Mouse (Mus musculus) heart, postnatal 36 days (tissue): Measurements from ENCODE around the gene Tlr2. TPM values are rescaled to one million over a fixed set of nuclear protein-coding genes. Genes with fewer than 3 reads are reported as not detected.

Experiments
- DNase-seq, 2 experiments: peaks; one replicate each; pipeline ENCODE4 v3.0.0; 2021 to 2022
- intact Hi-C: fragments of 180-260 bp; cut with DNase I; formaldehyde crosslinking; loops from one replicate; pipeline ENCODE4 v1.15.1; 2025
- total RNA-seq, 2 experiments: library from RNA; stranded (reverse); gene quantifications; 2 replicates each; pipeline ENCODE4 v1.2.3; 2021

Gene Tlr2
- total RNA-seq, 2 experiments from 2014 or later: 2.7 to 2.9 TPM

DNA sequence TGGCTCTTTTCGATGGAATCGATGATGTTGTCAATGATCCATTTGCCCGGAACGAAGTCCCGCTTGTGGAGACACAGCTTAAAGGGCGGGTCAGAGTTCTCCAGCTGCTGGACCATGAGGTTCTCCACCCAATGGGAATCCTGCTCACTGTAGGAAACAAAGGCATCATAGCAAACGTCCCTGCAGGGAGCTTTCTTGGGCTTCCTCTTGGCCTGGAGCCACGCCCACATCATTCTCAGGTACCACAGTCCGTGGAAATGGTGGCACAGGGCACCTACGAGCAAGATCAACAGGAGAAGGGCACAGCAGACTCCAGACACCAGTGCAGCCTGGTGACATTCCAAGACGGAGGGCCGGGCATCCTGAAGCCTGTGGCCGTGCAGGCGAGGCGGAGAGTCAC lies 4.9 kb downstream of the Tlr2 start:
- intact Hi-C loops: no loop called here
- DNase-seq: no peak

DNA sequence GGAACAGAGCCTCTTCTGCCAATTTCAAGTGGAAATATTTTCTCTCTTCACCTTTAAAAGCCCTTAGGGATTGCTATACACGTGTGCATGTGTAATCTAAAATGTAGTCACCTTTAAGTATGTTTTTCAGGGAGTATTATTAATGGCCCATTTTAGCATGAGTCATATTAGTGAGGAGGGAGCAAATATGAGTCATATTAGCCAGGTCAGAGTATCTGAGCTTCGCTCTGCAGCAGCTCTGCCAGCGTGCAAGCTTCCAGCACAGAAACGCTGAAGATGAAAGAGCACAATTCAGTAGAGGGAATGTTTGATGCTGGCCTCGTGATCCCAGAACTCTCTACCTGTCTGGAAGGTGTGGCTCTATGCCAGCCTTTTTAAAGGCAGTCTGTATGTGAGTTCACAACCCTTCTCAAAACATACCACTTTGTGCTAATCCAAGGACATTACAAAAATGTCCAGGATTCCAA lies 13.4 kb downstream of the Tlr2 start:
- no peak for DNase-seq
- intact Hi-C loops: no loop called here

DNA sequence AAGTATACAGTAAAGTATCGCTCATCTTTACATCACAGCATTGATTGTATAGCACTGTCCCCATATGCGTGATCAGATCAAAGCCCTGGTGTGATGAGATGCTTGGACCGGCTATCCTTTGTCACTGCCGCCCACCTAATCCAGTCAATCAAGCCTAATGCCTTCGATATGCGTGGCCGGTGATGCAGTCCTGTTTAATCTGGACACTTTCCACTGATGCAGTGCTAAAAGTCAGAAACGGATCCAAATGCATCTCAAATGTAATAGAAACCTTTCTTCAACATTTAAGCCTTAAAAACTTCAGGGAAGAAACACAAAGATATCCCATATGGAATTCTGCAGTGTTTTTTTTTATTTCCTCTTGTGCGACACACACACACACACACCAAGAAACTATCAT lies 13.9 kb downstream of the Tlr2 start:
- intact Hi-C loops: no loop called here
- DNase-seq: no peak

DNA sequence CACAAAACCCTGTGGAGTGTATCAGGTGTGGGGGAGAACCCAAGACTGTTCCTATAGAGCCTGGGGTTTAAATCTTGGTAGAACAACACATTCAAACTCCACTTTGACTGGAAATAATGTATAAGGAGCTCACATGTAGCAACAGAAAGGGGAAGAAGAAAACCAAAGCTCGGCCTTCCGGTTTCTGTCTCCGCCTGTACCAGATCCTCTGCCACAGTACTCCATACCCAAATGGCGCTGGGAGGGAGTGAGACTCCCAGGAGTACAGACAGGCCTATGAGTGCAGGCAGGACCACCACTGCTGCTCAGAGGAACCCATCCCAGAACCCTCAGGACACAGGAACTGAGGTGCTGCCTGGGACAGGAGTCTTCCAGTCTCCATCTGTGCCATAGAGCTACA lies 17.8 kb downstream of the Tlr2 start:
- no peak for DNase-seq
- intact Hi-C loops: no loop called here

GRCm38 (mm10) chr3:83816372-83816925 lies 25.1 kb downstream of the Tlr2 start:
- DNase-seq: no peak
- intact Hi-C loops: no loop called here

DNA sequence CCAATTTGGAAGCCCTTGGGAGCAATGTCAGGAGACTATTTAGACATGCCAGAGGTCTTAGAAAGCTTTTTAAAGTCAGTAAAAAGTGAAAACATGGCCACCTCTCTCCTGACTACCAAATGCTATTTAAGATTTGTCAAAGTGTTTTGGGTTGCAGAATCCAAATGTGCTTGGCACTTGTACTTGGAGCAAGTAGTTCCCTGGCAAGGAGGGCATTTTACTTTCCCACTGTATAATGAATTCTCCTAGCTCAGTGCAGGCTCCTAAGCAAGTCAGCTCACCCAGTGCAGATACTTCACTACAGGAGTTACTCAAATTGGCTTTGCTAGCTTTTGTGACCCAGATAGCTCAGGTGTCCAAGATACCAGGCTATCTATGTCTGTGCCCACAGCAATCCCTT lies 28.7 kb downstream of the Tlr2 start:
- DNase-seq: no peak
- intact Hi-C loops: no loop called here

DNA sequence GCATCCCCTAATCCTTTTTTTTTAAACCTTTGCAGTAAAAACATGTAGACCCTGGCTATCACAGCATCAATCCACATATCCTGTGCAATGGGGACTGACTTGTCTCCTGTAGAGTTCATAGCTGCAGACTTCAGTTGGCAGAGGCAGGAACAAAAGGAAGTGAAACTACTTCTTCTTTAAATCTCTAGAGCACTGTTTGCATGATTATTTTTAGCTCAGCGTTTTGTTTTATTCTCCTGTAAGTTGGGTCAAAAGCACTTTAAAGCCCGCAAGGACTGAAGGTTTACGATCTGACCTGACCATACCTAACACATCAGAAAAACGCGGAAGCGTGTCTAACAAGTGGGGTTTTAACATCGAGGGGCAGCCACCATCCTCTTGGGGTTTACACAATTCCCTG lies 29.6 kb downstream of the Tlr2 start:
- intact Hi-C loops: no loop called here
- DNase-seq: peak in 1 of 2 experiments; percentile 6

DNA sequence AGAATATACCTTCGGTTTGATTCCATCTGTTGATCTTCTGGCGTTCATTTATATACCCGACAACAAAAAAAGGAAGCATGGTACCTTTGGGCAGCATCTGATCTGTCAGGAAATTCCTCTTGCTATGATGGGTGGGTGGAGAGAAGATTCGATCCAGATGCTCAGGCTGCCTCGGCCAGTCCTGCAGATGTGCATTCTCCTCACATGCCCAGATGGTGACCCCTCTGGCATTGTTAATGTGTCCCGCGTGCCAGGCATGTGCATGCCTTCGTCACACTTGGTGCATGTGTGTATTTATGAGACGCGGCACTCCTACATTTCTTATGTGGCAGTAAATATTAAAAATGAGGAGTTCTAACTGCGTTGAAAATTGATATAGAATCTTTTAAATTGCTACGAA lies 33.1 kb downstream of the Tlr2 start:
- no peak for DNase-seq
- intact Hi-C loops: no loop called here

DNA sequence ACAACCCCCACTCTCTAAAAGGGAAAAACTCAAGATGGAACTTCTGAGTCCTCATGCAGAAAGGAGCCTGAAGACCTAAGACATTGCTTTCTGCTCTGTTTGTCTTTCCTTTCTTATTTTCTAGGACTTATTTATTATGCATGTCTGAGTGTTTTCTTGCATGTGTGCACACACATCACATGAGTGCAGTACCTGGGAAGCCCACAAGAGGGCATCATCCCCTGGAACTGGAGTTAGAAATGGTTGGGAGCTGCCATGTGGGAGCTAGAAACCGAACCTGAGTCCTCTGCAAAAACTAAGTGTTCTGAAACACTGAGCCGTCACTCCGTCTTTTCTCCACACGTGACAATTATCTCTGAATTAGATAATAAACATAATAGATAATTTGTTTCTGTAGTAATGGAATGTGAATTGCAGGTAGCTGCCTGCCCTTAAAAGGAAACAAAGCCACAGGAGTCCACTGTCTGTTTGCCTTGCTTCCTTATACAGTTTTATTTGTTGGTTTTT lies 39.9 kb downstream of the Tlr2 start:
- no peak for DNase-seq
- intact Hi-C loops: no loop called here

DNA sequence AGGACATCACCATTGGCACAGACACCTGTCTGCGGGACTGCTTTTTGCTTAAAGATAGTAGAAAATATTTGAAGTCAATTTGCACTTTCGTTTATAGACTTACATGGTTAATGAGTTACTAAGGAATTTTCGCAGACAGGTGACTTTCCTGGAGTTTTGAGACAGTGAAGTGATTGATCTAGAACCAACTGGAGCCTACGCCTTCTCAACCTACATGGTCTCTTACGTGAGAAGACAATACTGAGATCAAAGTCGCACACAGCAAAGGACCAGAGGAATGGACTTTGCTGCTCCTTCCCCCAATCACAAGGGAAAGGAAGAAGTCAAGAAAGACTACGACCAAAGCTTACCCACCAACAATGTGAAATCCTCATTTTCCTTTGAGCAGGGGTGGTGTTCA lies 42.1 kb downstream of the Tlr2 start:
- intact Hi-C loops: loop anchor here (2.0 kb wide), 1 partner anchor 99 kb away; no protein-coding TSS in a partner anchor
- DNase-seq: no peak

DNA sequence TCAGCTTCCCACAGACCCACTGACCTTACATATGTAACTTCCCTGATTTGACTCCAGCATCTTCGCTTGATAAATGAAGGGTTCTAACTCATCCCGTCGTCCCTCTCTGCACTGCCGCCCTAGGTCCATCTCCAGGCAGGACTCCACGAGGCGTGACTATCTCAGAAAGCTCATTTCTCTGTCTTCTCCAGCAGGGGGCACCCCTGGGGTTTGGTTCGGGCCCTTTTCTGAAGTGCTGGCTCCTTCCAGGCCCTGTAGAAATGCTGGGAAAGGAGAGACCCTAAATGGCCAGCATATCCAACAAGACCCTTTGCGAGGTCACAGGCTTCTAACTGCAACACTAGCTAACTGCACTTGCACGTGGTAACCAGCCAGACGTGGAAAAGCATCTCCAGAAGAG lies 43.7 kb downstream of the Tlr2 start:
- DNase-seq: peak; percentile 62 to 70
- intact Hi-C loops: loop anchor here (2.0 kb wide), 1 partner anchor 101 kb away; no protein-coding TSS in a partner anchor

- intact Hi-C loops: no loop called here
- DNase-seq: no peak
Observed at GRCm38 (mm10) chr3:83797098-83797497, 44.5 kb downstream of the Tlr2 start.

DNA sequence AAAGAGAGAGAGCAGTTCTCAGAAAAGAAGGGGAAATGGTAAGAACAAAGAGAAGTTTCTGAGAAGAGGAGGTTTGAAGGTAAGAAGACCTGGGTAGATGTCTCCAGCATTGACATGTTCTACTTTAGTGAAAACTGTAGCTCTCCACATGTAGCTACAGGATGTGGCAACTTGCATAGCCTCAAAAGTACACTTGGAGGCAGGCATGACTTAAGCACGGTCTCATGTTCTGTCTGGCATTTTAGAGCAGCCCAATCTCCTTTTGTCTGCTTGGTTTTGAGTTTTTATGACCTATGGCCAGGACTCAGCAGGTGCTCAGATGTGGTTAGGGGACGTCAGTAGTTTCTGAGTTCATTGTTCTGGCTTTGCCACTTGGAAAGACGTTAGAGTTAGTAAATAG lies 50.1 kb downstream of the Tlr2 start:
- intact Hi-C loops: no loop called here
- DNase-seq: no peak

- DNase-seq: peak in 1 of 2 experiments; percentile 11
- intact Hi-C loops: no loop called here
Observed at GRCm38 (mm10) chr3:83789651-83790451, 51.7 kb downstream of the Tlr2 start.

DNA sequence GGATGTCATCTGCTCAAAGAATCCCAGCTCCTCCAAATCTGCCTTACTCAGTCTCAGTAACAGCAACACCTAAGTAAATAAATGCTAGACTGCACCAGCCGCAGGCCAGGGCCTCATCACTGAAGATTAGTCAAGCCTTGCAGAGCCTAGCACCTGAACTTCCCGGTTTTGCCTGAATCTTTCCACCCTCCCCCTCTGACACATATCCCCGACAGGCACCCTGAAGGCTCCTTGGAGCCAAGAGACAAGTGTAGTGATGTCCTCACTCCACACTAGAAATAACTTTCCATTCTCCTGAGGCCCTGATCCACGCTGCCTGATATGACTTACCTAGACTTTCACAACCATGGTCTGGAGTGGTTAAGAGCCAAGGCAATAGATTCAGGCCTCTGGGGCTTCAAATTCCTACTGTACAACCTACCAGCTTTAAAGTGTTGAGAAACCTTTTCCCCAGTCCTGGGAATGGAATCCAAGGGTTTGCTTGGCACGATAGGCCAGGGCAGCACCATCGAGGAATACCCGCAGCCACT lies 53.7 kb downstream of the Tlr2 start:
- intact Hi-C loops: no loop called here
- DNase-seq: no peak

- intact Hi-C loops: no loop called here
Observed at GRCm38 (mm10) chr3:83787086-83787485, 54.5 kb downstream of the Tlr2 start.

More at GRCm38 (mm10) chr3:83787086-83787485, 54.5 kb downstream of the Tlr2 start:
- no peak for DNase-seq

Other genes starting within 250 kb of the Tlr2 start
- 1 to 10 TPM; 5.2 to 5.7 TPM for gene Sfrp2, start 75.4 kb downstream of the Tlr2 start, total RNA-seq
- 10 to 100 TPM; 25.5 to 26.1 TPM for gene Tmem131l, start 198.4 kb upstream of the Tlr2 start, total RNA-seq